Mouse (Mus musculus) E14TG2a.4 (cell line): Measurements from ENCODE around the gene Marco.

Source experiments
- H3K27me3 ChIP-seq: 2 replicates; pipeline ENCODE4 v1.6.1; 2014; ENCODE audit warnings: low read length, control low read depth; ENCODE audit not compliant: insufficient read depth
- H3K36me3 ChIP-seq: 2 replicates; pipeline ENCODE4 v1.6.1; 2014; ENCODE audit warnings: low read length, control low read depth; ENCODE audit not compliant: insufficient read depth
- H3K4me1 ChIP-seq: replicated peaks from 2 replicates; pipeline ENCODE4 v1.6.1; 2014; ENCODE audit warnings: low read depth, low read length, control low read depth
- H3K4me3 ChIP-seq: replicated peaks from 2 replicates; pipeline ENCODE4 v1.5.1; 2014; ENCODE audit warnings: mild to moderate bottlenecking, low read length
- H3K9me3 ChIP-seq: 2 replicates; pipeline ENCODE4 v1.6.1; 2014; ENCODE audit warnings: low read length, control low read depth
- CTCF ChIP-seq: conservative IDR thresholded peaks from 2 replicates; pipeline ENCODE4 v1.5.1; 2014; ENCODE audit warnings: low read length
- NANOG ChIP-seq: IDR thresholded peaks from 2 replicates; pipeline ENCODE4 v1.6.1; 2014; ENCODE audit warnings: borderline replicate concordance, low read length, mixed read lengths
- POU5F1 ChIP-seq: IDR thresholded peaks from 2 replicates; pipeline ENCODE4 v1.6.1; 2014; ENCODE audit warnings: low read length, borderline replicate concordance

Gene Marco

DNA sequence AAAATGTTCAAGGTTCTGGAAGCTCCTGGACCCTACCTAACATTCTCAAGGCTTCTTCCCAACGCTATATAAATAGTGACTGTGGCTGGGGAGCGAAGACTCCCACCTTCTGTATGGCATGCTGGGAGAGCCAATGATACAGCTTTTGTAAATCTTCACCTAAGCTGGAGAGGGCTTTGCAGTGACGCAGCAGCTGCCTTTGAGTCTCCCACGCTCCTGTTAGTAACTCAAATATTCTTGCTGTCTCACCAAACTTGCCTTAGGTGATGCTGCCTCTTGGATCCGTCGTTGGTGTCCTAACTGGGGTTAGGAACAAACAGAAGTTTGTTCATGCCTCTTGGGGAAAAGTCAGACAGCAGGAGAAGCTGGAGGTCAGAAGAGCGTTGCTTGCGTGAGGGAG lies 79.2 kb downstream of the Marco start:
- Histone ChIP-seq H3K27me3 (peaks cover 4% of the 10 kb centered on the region; the same call in 1 of the 2 replicates), H3K4me3 (no peak overlapping the region)

More for the DNA sequence above, 79.2 kb downstream of the Marco start:
- Histone ChIP-seq H3K36me3 (no peaks in the 10 kb centered on the region), H3K4me1 (no peaks in the 10 kb centered on the region), H3K9me3 (no peaks in the 10 kb centered on the region)
- TF ChIP-seq POU5F1 (no peak), NANOG (no peak), CTCF (no peak)
